Mouse (Mus musculus) gastrocnemius, postnatal 10 days (tissue): Measurements from ENCODE around the gene Shc4. TPM values are rescaled to one million over a fixed set of nuclear protein-coding genes. Genes with fewer than 3 reads are reported as not detected.

Source experiments
- DNase-seq: peaks from one replicate; pipeline ENCODE4 v3.0.0; 2021; ENCODE audit warnings: mixed read lengths
- total RNA-seq, 2 experiments: library from RNA; stranded (reverse); gene quantifications; 2 replicates each; pipeline ENCODE4 v1.2.3; 2021

The Shc4 gene
- total RNA-seq, 2 experiments from 2014 or later, result 3.4 to 3.5 TPM

GRCm38 (mm10) chr2:125684559-125685440 lies 39.1 kb downstream of the Shc4 start:
- no peak for DNase-seq

GRCm38 (mm10) chr2:125683895-125684294 lies 40.1 kb downstream of the Shc4 start:
- no peak for DNase-seq

DNA sequence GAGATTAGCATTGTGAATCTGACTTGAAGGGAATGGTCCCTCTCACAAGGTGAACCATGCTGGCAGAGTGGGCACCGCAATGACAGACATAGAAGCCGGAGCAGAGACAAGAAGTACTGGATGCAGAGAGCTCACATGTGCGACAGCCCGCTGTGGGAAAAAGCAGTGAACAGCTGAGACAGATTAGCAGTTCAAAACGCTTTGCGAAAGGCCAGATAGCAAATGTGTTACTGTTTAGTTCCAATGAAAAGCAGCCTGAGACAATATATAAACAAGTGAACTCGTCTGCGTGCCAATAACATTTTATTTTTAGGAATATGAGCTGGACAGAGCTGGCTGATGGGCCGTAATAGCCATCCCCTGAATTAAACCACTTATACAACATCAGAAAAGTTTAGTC lies 42.1 kb downstream of the Shc4 start:
- no peak for DNase-seq

GRCm38 (mm10) chr2:125672957-125673631 lies 50.9 kb downstream of the Shc4 start, which contains the start of gene Eid1:
TSS of gene Eid1 (plus strand) at chr2:125673095.
- peak; percentile 82 for DNase-seq

DNA sequence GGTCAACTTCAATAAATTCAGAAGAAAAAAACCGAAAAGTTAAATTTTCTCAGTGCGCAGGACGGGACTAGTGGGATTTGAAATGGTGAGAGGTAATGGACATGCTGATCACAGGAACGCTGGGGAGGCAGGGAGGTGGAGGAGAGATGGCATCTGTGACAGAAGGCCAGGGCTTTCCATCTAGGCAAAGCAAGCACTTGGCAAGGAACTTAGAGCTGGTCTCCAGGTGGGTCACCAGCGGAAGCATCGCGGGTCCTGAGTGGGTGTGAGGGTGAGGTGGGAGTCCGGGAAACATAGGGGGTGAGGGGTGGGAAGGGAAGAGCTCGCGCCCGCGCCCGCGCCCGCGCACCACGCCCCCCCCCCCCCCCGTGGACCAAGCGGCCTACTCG lies 51.4 kb downstream of the Shc4 start:
- no peak for DNase-seq

- no peak for DNase-seq
Measured at GRCm38 (mm10) chr2:125670846-125671245, 53.1 kb downstream of the Shc4 start.

DNA sequence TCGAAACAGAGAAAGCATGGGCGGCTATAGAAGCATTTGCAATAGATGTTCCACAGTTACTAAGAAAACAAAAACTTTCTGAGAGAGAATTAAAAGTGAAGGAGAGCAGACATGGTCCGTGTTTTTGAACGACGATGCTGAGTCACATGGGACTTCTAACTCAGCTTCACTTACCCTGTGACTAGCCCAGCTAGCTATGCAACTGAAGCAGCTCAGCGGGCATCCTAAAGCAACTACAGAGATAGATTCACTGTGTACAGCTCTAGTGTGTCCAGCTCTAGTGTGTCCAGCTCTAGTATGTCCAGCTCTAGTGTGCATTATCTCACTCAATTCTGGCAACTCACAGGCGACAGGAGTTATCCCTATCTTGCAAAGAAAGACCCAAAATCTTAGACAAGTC lies 56.2 kb downstream of the Shc4 start:
- DNase-seq, result no peak

- no peak for DNase-seq
Measured at GRCm38 (mm10) chr2:125667184-125667583, 56.8 kb downstream of the Shc4 start.

DNA sequence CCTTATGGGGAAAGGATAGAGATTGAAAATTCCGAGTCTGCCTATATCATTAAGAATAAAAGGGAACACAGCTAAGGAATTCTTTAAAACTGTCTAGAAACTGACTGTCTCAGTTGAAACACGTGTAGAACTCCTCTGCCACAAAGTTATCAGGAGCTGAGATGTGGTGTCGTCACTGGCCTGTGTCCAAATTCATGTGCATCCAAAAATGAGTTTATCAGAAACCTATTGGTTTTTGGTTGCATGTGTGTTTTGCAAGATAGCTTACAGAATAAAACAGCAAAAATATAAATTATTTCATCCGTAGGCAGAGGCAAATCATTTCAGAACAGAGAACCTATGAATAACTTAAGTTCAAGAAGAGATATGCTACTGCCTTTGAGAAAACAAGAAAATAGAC lies 57.3 kb downstream of the Shc4 start:
- no peak for DNase-seq

DNA sequence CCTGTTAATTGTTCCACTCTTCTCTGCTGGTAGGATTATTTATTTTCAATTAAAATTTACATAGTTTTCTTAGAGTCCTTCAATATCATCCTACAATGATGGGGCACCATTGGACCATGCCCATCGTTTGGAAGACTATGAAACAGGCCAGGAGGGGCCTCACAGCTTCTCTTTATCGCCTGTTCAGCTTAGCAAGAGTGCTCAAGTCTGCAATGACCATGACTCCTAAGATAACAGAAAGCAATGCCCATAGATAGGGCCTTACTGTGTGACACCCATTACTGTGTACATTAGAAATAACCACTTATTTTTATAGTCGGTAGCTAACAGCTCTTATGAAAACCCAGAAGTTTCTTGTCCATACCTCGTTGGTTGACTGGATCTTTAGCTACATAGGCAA lies 58.0 kb downstream of the Shc4 start:
- no peak for DNase-seq

- no peak for DNase-seq
Measured at GRCm38 (mm10) chr2:125665213-125665612, 58.7 kb downstream of the Shc4 start.

GRCm38 (mm10) chr2:125662517-125662916 lies 61.4 kb downstream of the Shc4 start:
- DNase-seq, result no peak

- no peak for DNase-seq
Measured at GRCm38 (mm10) chr2:125661156-125661555, 62.8 kb downstream of the Shc4 start.

DNA sequence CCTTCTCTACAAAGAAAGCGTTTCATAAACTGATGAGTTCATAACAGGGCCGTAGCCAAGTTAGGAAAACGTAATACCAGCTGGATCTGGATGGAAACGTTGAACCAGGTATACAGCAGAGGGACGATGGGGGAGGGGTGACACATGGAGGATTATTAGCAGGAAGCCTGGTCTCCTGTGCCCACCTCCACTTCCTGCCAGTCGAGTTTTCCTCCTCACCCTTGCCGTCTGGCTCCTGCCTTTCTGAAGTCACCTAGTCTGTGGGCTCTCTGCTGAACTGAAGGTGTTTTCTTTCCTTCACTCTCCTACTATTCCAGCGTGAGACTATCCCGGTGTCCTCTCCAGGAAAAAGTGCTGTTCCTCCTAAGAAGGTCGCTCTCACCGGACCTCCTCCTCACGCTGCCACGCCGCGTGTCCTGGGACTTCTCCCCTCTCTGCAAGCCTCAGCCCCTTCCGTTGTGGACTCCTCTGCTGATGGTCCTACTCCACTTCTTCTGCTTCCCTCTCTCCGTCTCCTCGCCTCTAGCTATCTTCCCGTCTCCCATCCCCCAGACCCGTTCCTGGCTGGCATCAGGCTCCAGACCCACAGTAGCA lies 63.3 kb downstream of the Shc4 start:
- DNase-seq, result no peak

GRCm38 (mm10) chr2:125659823-125660536 lies 64.0 kb downstream of the Shc4 start:
- DNase-seq, result peak; percentile 57

- DNase-seq, result no peak
Measured at GRCm38 (mm10) chr2:125655391-125655790, 68.6 kb downstream of the Shc4 start.

GRCm38 (mm10) chr2:125653286-125653685 lies 70.7 kb downstream of the Shc4 start:
- DNase-seq, result no peak

DNA sequence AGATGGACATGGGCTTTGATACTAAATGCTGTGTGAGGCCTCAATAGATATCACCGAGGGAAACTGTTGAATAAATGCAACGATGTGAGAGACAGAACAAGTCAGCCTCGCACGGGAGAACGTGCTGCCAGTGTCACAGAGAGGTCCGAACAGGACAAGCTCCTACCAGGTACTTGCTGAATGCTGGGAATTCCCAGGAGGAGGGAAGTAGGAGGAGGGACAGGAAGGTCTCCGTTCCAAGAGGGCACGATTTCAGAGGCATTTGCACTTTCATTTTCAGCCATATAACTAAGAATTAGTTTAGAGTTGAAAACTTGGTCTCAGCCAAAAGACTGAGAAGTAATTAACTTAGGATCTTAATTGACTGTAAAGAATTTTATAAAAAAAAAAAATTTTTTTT lies 72.4 kb downstream of the Shc4 start:
- DNase-seq, result no peak

- DNase-seq, result no peak
Measured at GRCm38 (mm10) chr2:125650742-125651352, 73.1 kb downstream of the Shc4 start.

GRCm38 (mm10) chr2:125650038-125650437 lies 73.9 kb downstream of the Shc4 start:
- DNase-seq, result no peak

GRCm38 (mm10) chr2:125644912-125645311 lies 79.0 kb downstream of the Shc4 start:
- DNase-seq, result no peak

DNA sequence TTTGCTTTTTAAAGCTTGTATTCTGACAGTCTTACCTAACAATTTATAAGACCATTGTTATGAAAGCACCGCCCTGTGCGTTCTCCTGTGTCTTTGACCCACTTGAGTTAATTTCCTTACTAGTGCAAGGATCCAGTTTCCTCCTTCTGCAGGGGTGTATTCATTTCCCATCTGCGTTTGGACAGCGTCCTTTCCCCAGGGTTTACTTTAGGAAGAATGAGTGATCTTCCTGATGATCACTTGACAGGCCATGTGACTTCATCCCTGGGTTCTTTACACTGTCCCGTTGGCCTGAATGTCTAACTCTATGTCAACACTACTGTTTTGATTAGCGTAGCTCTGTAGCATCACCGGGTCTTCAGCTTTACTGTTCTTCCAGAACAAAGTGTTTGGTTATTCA lies 86.6 kb downstream of the Shc4 start:
- DNase-seq, result no peak
